ENCODE assay signal across 9 mouse cellular contexts in genomic region chr7:45122561-45123185, GRCm38 (mm10). TPM values are rescaled to one million over a fixed set of nuclear protein-coding genes. Genes with fewer than 3 reads are reported as not detected.
DNase-seq lines count a peak whose midpoint lies in the region; ATAC-seq and TF ChIP-seq lines count a peak whose summit lies in the region.
"Had no signal": no experiment of that assay in that cellular context is flagged by ENCODE, and none has a peak within 500 bp of the region (broad histone marks: within the 10 kb centered on the region; RNA-seq: fewer than 3 reads in every experiment).

No protein-coding gene starts in this region.

- no peak for DNase-seq in gastrocnemius, adult 2 months
- DNase-seq in gastrocnemius, adult 8-10 months (ENCODE audit: low spot score in 2 of 2), result no peak
- DNase-seq in CD4-positive helper T cell, adult 2 months (ENCODE audit: low read depth, low spot score), result peak; percentile 26
- DNase-seq in forebrain, embryonic 14.5 days (ENCODE audit: low spot score), result no peak
- no peak for DNase-seq in liver, embryonic 14.5 days (ENCODE audit: low read depth in 3 of 3, low spot score in 3 of 3)
- no peak for DNase-seq in embryo, embryonic 10 days (ENCODE audit: low spot score)
- DNase-seq in layer of hippocampus, postnatal 14 days (ENCODE audit: low spot score in 2 of 2), result no peak
- DNase-seq: right cerebral cortex, adult 18-20 months had no signal

- H3K4me1 ChIP-seq in forebrain, embryonic 14.5 days (ENCODE audit: control insufficient read depth, insufficient read depth, low read length), result peaks cover 14% of the 10 kb centered on the region; the same call in 1 of the 2 replicates
- peaks cover 16 to 28% of the 10 kb centered on the region in 2 experiments for H3K4me1 ChIP-seq in liver, embryonic 14.5 days (replicated peaks; ENCODE audit: control insufficient read depth in 2 of 2, insufficient read depth in 2 of 2, low read length in 1 of 2)

- peaks cover 83% of the 10 kb centered on the region for H3K36me3 ChIP-seq in forebrain, embryonic 14.5 days (ENCODE audit: control insufficient read depth, insufficient read depth, low read length)
- peaks cover 55% of the 10 kb centered on the region for H3K36me3 ChIP-seq in liver, embryonic 14.5 days (replicated peaks; ENCODE audit: control insufficient read depth, insufficient read depth, low read depth)

- H3K4me3 ChIP-seq in gastrocnemius, adult 2 months, result peak overlapping the region; percentile 85
- H3K4me3 ChIP-seq in forebrain, embryonic 14.5 days (ENCODE audit: low read depth, low read length), result peak overlapping the region; percentile 88
- H3K4me3 ChIP-seq in liver, embryonic 14.5 days (ENCODE audit: insufficient read depth in 1 of 2, low read depth in 2 of 2, low read length in 2 of 2), result peak overlapping the region; percentile 86 to 91

- H3K27ac ChIP-seq in gastrocnemius, adult 2 months, result peak overlapping the region; percentile 95
- H3K27ac ChIP-seq in forebrain, embryonic 14.5 days (ENCODE audit: low read depth, low read length), result no peak overlapping the region
- H3K27ac ChIP-seq in liver, embryonic 14.5 days, result no peak overlapping the region

- H3K9ac ChIP-seq in forebrain, embryonic 14.5 days (ENCODE audit: low read length), result peak overlapping the region; percentile 95
- peak overlapping the region; percentile 94 for H3K9ac ChIP-seq in liver, embryonic 14.5 days (replicated peaks)

- no peak for ATAC-seq in forebrain, embryonic 14.5 days
- ATAC-seq in liver, embryonic 14.5 days (ENCODE audit: insufficient read depth), result no peak
- no peak for ATAC-seq in CD4-positive, CD25-positive, alpha-beta regulatory T cell, adult 4 months

- peak overlapping the region; percentile 84 for H3K4me2 ChIP-seq in forebrain, embryonic 14.5 days (ENCODE audit: low read length)
- H3K4me2 ChIP-seq in liver, embryonic 14.5 days (ENCODE audit: low read depth), result peak overlapping the region; percentile 83

- no peaks in the 10 kb centered on the region for H3K9me3 ChIP-seq in forebrain, embryonic 14.5 days (replicated peaks; ENCODE audit: control insufficient read depth, low read length)
- no peaks in the 10 kb centered on the region for H3K9me3 ChIP-seq in liver, embryonic 14.5 days (ENCODE audit: control insufficient read depth, low read length)

- WGBS in forebrain, embryonic 14.5 days, result 87% methylated on average over 15 of the region's 15 CpGs
- 67% methylated on average over 15 of the region's 15 CpGs for WGBS in liver, embryonic 14.5 days (ENCODE audit: insufficient replicate concordance)

- no peak for TF ChIP-seq CTCF in gastrocnemius, adult 2 months (IDR thresholded peaks at IDR 0.05)
- no peak for TF ChIP-seq CTCF in liver, embryonic 14.5 days (IDR thresholded peaks at IDR 0.05; ENCODE audit: low read depth)

- no peaks in the 10 kb centered on the region for H3K27me3 ChIP-seq in forebrain, embryonic 14.5 days (replicated peaks; ENCODE audit: control insufficient read depth, insufficient read depth, low read length)
- H3K27me3 ChIP-seq in liver, embryonic 14.5 days (ENCODE audit: control insufficient read depth, insufficient read depth, low read length), result no peaks in the 10 kb centered on the region

- TF ChIP-seq EP300 in liver, embryonic 14.5 days (IDR thresholded peaks at IDR 0.05; ENCODE audit: low read depth), result no peak

- intact Hi-C loops in gastrocnemius, adult 2 months (cut with DNase I), result loop anchor here (5.0 kb wide), 1 partner anchor 40 kb away; no protein-coding TSS in a partner anchor

RNA-seq across cellular contexts. Expression of gene Rps11, which starts 1.6 kb away (rescaled TPM):
- total RNA-seq in gastrocnemius, adult 2 months (2021), result 100 to 1,000 TPM; 457 to 518 TPM
- 100 to 1,000 TPM; 471 to 554 (median 519) TPM for total RNA-seq in gastrocnemius, adult 8-10 months (2022)
- polyA plus RNA-seq in forebrain, embryonic 14.5 days (2014; fragmentation: Nextera tagmentation; extraction: Ambion mirVana), result 981 and 1,280 TPM in 2 replicates
- 309 and 366 TPM in 2 replicates for polyA plus RNA-seq in liver, embryonic 14.5 days (2012; rRNA removed)
- polyA plus RNA-seq in liver, embryonic 14.5 days (2014; fragmentation: Nextera tagmentation; extraction: Ambion mirVana), result 989 and 1,016 TPM in 2 replicates
- 1,000 to 10,000 TPM; 3,755 to 5,441 TPM for polyA plus RNA-seq in CD4-positive, CD25-positive, alpha-beta regulatory T cell, adult 4 months (2017; shearing (Covaris generic))
- total RNA-seq in layer of hippocampus, postnatal 14 days (2021), result 100 to 1,000 TPM; 427 to 461 TPM

RNA-seq across cellular contexts. Expression of gene Rpl13a, which starts 5.9 kb away (rescaled TPM):
- total RNA-seq in gastrocnemius, adult 2 months (2021), result 100 to 1,000 TPM; 552 to 624 TPM
- 100 to 1,000 TPM; 647 to 843 (median 690) TPM for total RNA-seq in gastrocnemius, adult 8-10 months (2022)
- 1,037 and 1,253 TPM in 2 replicates for polyA plus RNA-seq in forebrain, embryonic 14.5 days (2014; fragmentation: Nextera tagmentation; extraction: Ambion mirVana)
- polyA plus RNA-seq in liver, embryonic 14.5 days (2012; rRNA removed), result 534 and 909 TPM in 2 replicates
- 992 and 1,027 TPM in 2 replicates for polyA plus RNA-seq in liver, embryonic 14.5 days (2014; fragmentation: Nextera tagmentation; extraction: Ambion mirVana)
- 1,000 to 10,000 TPM; 5,632 to 7,602 TPM for polyA plus RNA-seq in CD4-positive, CD25-positive, alpha-beta regulatory T cell, adult 4 months (2017; shearing (Covaris generic))
- total RNA-seq in layer of hippocampus, postnatal 14 days (2021), result 100 to 1,000 TPM; 736 to 824 TPM

RNA-seq across cellular contexts. Expression of gene Gm45713, which starts 13.4 kb away (rescaled TPM):
- total RNA-seq in gastrocnemius, adult 2 months (2021), result under 1 TPM in 1 of 2 experiments, not detected in 1; 0.26 TPM
- not detected for total RNA-seq in gastrocnemius, adult 8-10 months (2022)
- 0.22 and 0.88 TPM in 2 replicates for polyA plus RNA-seq in forebrain, embryonic 14.5 days (2014; fragmentation: Nextera tagmentation; extraction: Ambion mirVana)
- polyA plus RNA-seq in liver, embryonic 14.5 days (2012; rRNA removed), result 0.03 TPM in 1 of 2 replicates, not detected in the other
- 0.15 and 0.63 TPM in 2 replicates for polyA plus RNA-seq in liver, embryonic 14.5 days (2014; fragmentation: Nextera tagmentation; extraction: Ambion mirVana)
- polyA plus RNA-seq in CD4-positive, CD25-positive, alpha-beta regulatory T cell, adult 4 months (2017; shearing (Covaris generic)), result not detected
- total RNA-seq in layer of hippocampus, postnatal 14 days (2021), result under 1 TPM in 1 of 2 experiments, not detected in 1; 0.39 TPM

RNA-seq across cellular contexts. Expression of gene Flt3l, which starts 13.6 kb away (rescaled TPM):
- 1 to 10 TPM; 2.2 to 3.3 TPM for total RNA-seq in gastrocnemius, adult 2 months (2021)
- 1 to 10 TPM in 3 of 4 experiments, under 1 TPM in 1; 0.94 to 2.7 (median 2.3) TPM for total RNA-seq in gastrocnemius, adult 8-10 months (2022)
- 0.61 and 1.3 TPM in 2 replicates for polyA plus RNA-seq in forebrain, embryonic 14.5 days (2014; fragmentation: Nextera tagmentation; extraction: Ambion mirVana)
- polyA plus RNA-seq in liver, embryonic 14.5 days (2012; rRNA removed), result 12.1 and 13.4 TPM in 2 replicates
- polyA plus RNA-seq in liver, embryonic 14.5 days (2014; fragmentation: Nextera tagmentation; extraction: Ambion mirVana), result 3.9 and 5.5 TPM in 2 replicates
- polyA plus RNA-seq in CD4-positive, CD25-positive, alpha-beta regulatory T cell, adult 4 months (2017; shearing (Covaris generic)), result 10 to 100 TPM; 89.0 to 91.7 TPM
- total RNA-seq in layer of hippocampus, postnatal 14 days (2021), result 1 to 10 TPM; 4.5 to 5.8 TPM

RNA-seq across cellular contexts. Expression of gene Fcgrt, which starts 19.0 kb away (rescaled TPM):
- 10 to 100 TPM; 33.6 to 38.5 TPM for total RNA-seq in gastrocnemius, adult 2 months (2021)
- 10 to 100 TPM; 23.8 to 37.0 (median 30.0) TPM for total RNA-seq in gastrocnemius, adult 8-10 months (2022)
- polyA plus RNA-seq in forebrain, embryonic 14.5 days (2014; fragmentation: Nextera tagmentation; extraction: Ambion mirVana), result 20.3 and 26.9 TPM in 2 replicates
- polyA plus RNA-seq in liver, embryonic 14.5 days (2012; rRNA removed), result 14.9 and 16.3 TPM in 2 replicates
- polyA plus RNA-seq in liver, embryonic 14.5 days (2014; fragmentation: Nextera tagmentation; extraction: Ambion mirVana), result 35.5 and 35.6 TPM in 2 replicates
- polyA plus RNA-seq in CD4-positive, CD25-positive, alpha-beta regulatory T cell, adult 4 months (2017; shearing (Covaris generic)), result 1 to 10 TPM; 2.3 to 3.8 TPM
- total RNA-seq in layer of hippocampus, postnatal 14 days (2021), result 10 to 100 TPM; 17.1 to 20.9 TPM
